Comparison of ENCODE assay signal across 18 mouse cellular contexts in the genomic region with DNA sequence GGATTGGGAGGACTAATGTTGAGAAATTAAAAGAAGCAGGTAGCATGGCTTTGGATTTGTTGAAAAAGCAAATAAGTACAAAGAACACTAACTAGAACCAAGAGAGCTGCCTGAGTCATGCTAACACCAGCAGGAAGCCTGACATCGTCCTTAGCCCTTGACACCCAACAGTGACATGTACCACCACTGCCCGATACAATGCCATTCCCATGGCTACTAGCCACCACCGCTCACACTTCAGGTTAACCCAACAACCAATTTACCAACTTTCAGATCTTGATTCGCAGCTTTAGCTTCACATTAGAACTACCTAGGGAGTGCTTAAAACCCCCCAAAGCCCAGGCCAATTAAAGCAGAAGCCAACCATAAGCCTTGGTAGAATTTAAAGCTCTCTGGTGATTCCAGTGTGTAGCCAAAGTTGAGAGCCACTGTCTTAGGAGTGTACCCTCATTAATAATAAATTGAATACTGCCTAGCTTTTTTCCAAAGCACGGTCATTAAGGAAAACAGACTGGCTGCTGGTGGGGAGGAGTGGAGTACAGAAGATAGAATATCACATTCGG.
"Had no signal": no experiment of that assay in that cellular context is flagged by ENCODE, and none has a peak within 500 bp of the region (broad histone marks: within the 10 kb centered on the region; RNA-seq: fewer than 3 reads in every experiment).

No protein-coding gene starts in this region.

- H3K4me3 ChIP-seq: kidney, embryonic 15.5 days; limb, embryonic 12.5 days; limb, embryonic 15.5 days; midbrain, embryonic 12.5 days had no signal

- ATAC-seq: intestine, postnatal 0 days; liver, postnatal 0 days; lung, postnatal 0 days had no signal

- H3K9ac ChIP-seq: kidney, embryonic 15.5 days; limb, embryonic 12.5 days; limb, embryonic 15.5 days; liver, embryonic 14.5 days; liver, postnatal 0 days; lung, embryonic 14.5 days; midbrain, embryonic 12.5 days had no signal

- H3K36me3 ChIP-seq: kidney, embryonic 15.5 days; limb, embryonic 12.5 days; limb, embryonic 15.5 days; midbrain, embryonic 12.5 days had no signal

- H3K27me3 ChIP-seq: kidney, embryonic 15.5 days; limb, embryonic 12.5 days; limb, embryonic 15.5 days; midbrain, embryonic 12.5 days had no signal

- H3K27ac ChIP-seq: kidney, embryonic 15.5 days; limb, embryonic 12.5 days; limb, embryonic 15.5 days; liver, embryonic 14.5 days; macrophage; midbrain, embryonic 12.5 days had no signal

- H3K4me2 ChIP-seq: kidney, embryonic 15.5 days; limb, embryonic 12.5 days; limb, embryonic 15.5 days; liver, embryonic 11.5 days; lung, embryonic 14.5 days; midbrain, embryonic 12.5 days had no signal

- H3K4me1 ChIP-seq: kidney, embryonic 15.5 days; limb, embryonic 15.5 days; midbrain, embryonic 12.5 days had no signal

- DNase-seq: kidney, adult 2 months; kidney, postnatal 14 days; kidney, postnatal 4 days; left cerebral cortex, postnatal 4 days; liver, postnatal 0 days; lung, embryonic 14.5 days; retina, postnatal 1 day; thymus, adult 18-20 months; thymus, postnatal 36 days had no signal

- H3K9me3 ChIP-seq: kidney, embryonic 15.5 days; limb, embryonic 12.5 days; limb, embryonic 15.5 days; midbrain, embryonic 12.5 days had no signal
